Mouse (Mus musculus): ENCODE data around the gene Arhgap23. TPM values are rescaled to one million over a fixed set of nuclear protein-coding genes. Genes with fewer than 3 reads are reported as not detected.

Gene Arhgap23
- polyA plus RNA-seq, 2 experiments = 9.8 to 28.9 TPM

DNA sequence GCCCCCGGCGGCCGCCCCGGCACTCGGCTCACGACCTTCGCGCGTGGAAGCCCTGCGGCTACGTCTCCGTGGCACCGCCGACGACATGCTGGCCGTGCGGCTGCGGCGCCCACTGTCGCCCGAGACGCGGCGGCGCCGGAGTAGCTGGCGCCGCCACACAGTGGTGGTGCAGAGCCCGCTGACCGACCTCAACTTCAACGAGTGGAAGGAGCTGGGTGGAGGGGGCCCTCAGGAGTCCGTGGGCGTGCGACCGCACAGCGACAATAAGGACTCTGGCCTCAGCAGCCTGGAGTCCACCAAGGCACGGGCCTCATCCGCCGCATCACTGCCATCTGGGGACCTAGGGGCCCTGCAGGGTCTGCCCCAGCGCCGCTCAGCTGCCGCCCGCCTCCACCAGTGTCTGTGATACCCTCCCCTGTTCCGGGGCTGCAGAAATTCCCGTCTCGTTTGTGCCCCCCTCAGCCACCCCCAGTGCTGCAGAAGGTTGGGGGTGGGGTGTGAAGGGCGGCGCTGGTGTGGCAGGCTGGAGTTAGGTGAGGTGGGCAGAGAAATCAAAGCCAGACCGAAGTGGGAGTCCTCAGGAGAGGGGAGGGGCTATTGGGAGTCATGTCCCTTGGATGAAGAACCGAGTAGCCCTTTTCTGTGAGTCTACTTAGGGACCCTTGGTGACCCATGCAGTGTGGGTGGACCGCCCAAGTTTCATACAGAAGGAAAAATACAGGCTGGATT lies 85.6 kb downstream of the Arhgap23 start:
- ATAC-seq (ENCODE audit: low FRiP score, low read depth) = no peak
- Histone ChIP-seq H3K4me1 (ENCODE audit: control insufficient read depth, insufficient read depth, low read length) (peaks cover 11% of the 10 kb centered on the region), H3K9ac (ENCODE audit: low read depth, low read length, severe bottlenecking) (peak overlapping the region; percentile 28; the same call in 1 of the 2 replicates), H3K27ac (replicated peaks; ENCODE audit: low read depth, low read length) (no peak overlapping the region), H3K4me3 (replicated peaks; ENCODE audit: low read length) (peak overlapping the region; percentile 31), H3K27me3 (ENCODE audit: control insufficient read depth, insufficient read depth, low read length) (peaks cover 34% of the 10 kb centered on the region), H3K4me2 (replicated peaks; ENCODE audit: low read depth, low read length, severe bottlenecking) (peak overlapping the region; percentile 45), H3K36me3 (ENCODE audit: control insufficient read depth, insufficient read depth, low read length) (peaks cover 41% of the 10 kb centered on the region), H3K9me3 (ENCODE audit: control insufficient read depth, low read length) (no peaks in the 10 kb centered on the region)
- WGBS = 17% methylated on average over 36 of the region's 51 CpGs
- TF ChIP-seq POLR2A (IDR thresholded peaks at IDR 0.05; ENCODE audit: borderline replicate concordance, extremely low read depth, insufficient read depth, insufficient read length) = no peak
- DNase-seq (ENCODE audit: low spot score) = no peak

DNA sequence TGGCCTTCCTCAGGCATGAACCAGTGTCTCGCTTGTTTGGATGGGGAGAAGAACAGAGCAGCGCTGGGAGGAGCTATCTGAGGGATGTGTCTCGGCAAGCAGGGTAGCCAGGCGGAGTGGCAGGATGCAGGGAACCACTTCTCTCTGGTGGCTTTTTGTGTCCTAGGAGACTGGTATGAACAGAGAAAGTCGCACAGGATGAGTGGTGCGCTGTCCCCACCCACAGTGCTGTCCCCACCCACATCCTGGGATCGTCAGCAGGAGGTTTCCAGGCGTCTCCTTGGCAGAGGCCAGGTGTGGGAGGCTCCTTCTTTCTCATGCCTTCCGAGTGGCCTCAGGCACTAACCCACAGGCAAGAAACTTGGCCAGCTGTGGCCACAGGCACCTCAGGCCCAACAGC lies 87.0 kb downstream of the Arhgap23 start:
- Histone ChIP-seq H3K9ac (ENCODE audit: low read depth, low read length, severe bottlenecking) (no peak overlapping the region), H3K36me3 (ENCODE audit: control insufficient read depth, insufficient read depth, low read length) (peaks cover 29% of the 10 kb centered on the region), H3K4me2 (replicated peaks; ENCODE audit: low read depth, low read length, severe bottlenecking) (no peak overlapping the region), H3K4me3 (replicated peaks; ENCODE audit: low read length) (no peak overlapping the region), H3K9me3 (ENCODE audit: control insufficient read depth, low read length) (no peaks in the 10 kb centered on the region), H3K4me1 (ENCODE audit: control insufficient read depth, insufficient read depth, low read length) (peaks cover 11% of the 10 kb centered on the region), H3K27me3 (ENCODE audit: control insufficient read depth, insufficient read depth, low read length) (peaks cover 34% of the 10 kb centered on the region), H3K27ac (replicated peaks; ENCODE audit: low read depth, low read length) (no peak overlapping the region)
- no peak for TF ChIP-seq POLR2A (IDR thresholded peaks at IDR 0.05; ENCODE audit: borderline replicate concordance, extremely low read depth, insufficient read depth, insufficient read length)
- ATAC-seq (ENCODE audit: low FRiP score, low read depth) (no peak), DNase-seq (ENCODE audit: low spot score) (no peak)
- WGBS = 38% methylated on average over 9 of the region's 9 CpGs

DNA sequence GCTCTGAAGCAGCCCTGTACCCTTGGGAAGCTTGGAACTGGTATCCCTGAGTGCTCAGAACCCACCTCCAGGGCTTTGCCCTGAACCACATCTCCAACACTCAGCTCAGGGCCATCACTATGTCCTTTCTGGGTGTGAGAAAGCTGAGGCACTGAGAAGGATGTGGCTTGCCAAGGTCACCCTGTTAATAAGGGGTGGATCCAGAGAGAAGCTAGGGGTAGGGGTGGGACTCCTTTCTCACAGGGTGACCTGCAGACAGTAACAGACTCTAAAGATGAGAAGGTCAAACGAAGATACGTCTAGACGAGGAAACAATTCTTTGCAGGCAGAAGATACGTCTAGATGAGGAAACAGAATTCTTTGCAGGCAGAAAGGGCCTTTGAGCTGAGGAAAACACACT lies 87.5 kb downstream of the Arhgap23 start:
- Histone ChIP-seq H3K4me3 (replicated peaks; ENCODE audit: low read length) (no peak overlapping the region), H3K27ac (replicated peaks; ENCODE audit: low read depth, low read length) (no peak overlapping the region), H3K4me2 (replicated peaks; ENCODE audit: low read depth, low read length, severe bottlenecking) (no peak overlapping the region), H3K4me1 (ENCODE audit: control insufficient read depth, insufficient read depth, low read length) (peaks cover 11% of the 10 kb centered on the region), H3K9me3 (ENCODE audit: control insufficient read depth, low read length) (no peaks in the 10 kb centered on the region), H3K9ac (ENCODE audit: low read depth, low read length, severe bottlenecking) (no peak overlapping the region), H3K36me3 (ENCODE audit: control insufficient read depth, insufficient read depth, low read length) (peaks cover 25% of the 10 kb centered on the region), H3K27me3 (ENCODE audit: control insufficient read depth, insufficient read depth, low read length) (peaks cover 32% of the 10 kb centered on the region)
- ATAC-seq (ENCODE audit: low FRiP score, low read depth) (no peak), DNase-seq (ENCODE audit: low spot score) (no peak)
- WGBS = 80% methylated on average over 4 of the region's 4 CpGs
- TF ChIP-seq POLR2A (IDR thresholded peaks at IDR 0.05; ENCODE audit: borderline replicate concordance, extremely low read depth, insufficient read depth, insufficient read length) = no peak

DNA sequence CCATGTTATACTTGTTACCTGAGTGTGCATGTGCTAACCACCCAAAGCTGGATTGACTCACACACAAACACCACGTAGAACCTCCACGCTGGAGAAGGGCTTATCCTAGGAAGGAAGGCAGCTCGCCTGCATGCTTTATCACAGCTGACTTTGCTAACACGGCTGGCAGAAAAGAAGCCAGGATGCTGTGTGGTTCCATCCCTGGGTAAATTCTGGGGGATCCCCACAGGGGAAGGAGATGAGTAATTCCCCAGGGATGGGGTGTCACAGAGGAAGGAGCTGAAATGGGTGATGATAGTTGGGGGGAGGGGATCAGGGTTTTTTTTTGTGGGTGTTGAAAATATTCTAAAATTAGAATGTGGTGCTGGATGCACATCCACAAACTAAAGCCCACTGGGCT lies 90.5 kb downstream of the Arhgap23 start:
- Histone ChIP-seq H3K36me3 (ENCODE audit: control insufficient read depth, insufficient read depth, low read length) (peaks cover 8% of the 10 kb centered on the region), H3K27me3 (ENCODE audit: control insufficient read depth, insufficient read depth, low read length) (peaks cover 4% of the 10 kb centered on the region), H3K27ac (replicated peaks; ENCODE audit: low read depth, low read length) (no peak overlapping the region), H3K9me3 (ENCODE audit: control insufficient read depth, low read length) (no peaks in the 10 kb centered on the region), H3K9ac (ENCODE audit: low read depth, low read length, severe bottlenecking) (no peak overlapping the region), H3K4me1 (ENCODE audit: control insufficient read depth, insufficient read depth, low read length) (peaks cover 3% of the 10 kb centered on the region), H3K4me3 (replicated peaks; ENCODE audit: low read length) (no peak overlapping the region), H3K4me2 (replicated peaks; ENCODE audit: low read depth, low read length, severe bottlenecking) (no peak overlapping the region)
- 77% methylated on average over 4 of the region's 4 CpGs for WGBS
- ATAC-seq (ENCODE audit: low FRiP score, low read depth) (no peak), DNase-seq (ENCODE audit: low spot score) (no peak)
- no peak for TF ChIP-seq POLR2A (IDR thresholded peaks at IDR 0.05; ENCODE audit: borderline replicate concordance, extremely low read depth, insufficient read depth, insufficient read length)

- H3K9me3 ChIP-seq (ENCODE audit: control insufficient read depth, low read length) = no peaks in the 10 kb centered on the region
- no peaks in the 10 kb centered on the region for H3K4me1 ChIP-seq (ENCODE audit: control insufficient read depth, insufficient read depth, low read length)
- WGBS = 47% methylated on average over 8 of the region's 8 CpGs
- no peak overlapping the region for H3K27ac ChIP-seq (replicated peaks; ENCODE audit: low read depth, low read length)
- H3K4me3 ChIP-seq (replicated peaks; ENCODE audit: low read length) = no peak overlapping the region
- no peak overlapping the region for H3K9ac ChIP-seq (ENCODE audit: low read depth, low read length, severe bottlenecking)
- H3K36me3 ChIP-seq (ENCODE audit: control insufficient read depth, insufficient read depth, low read length) = peaks cover 5% of the 10 kb centered on the region
- no peak overlapping the region for H3K4me2 ChIP-seq (replicated peaks; ENCODE audit: low read depth, low read length, severe bottlenecking)
- TF ChIP-seq POLR2A (IDR thresholded peaks at IDR 0.05; ENCODE audit: borderline replicate concordance, extremely low read depth, insufficient read depth, insufficient read length) = no peak
- DNase-seq (ENCODE audit: low spot score) (no peak), ATAC-seq (ENCODE audit: low FRiP score, low read depth) (no peak)
- H3K27me3 ChIP-seq (ENCODE audit: control insufficient read depth, insufficient read depth, low read length) = no peaks in the 10 kb centered on the region
These were observed 91.0 kb downstream of the Arhgap23 start for GRCm38 (mm10) chr11:97506331-97506730.

Measured in limb, embryonic 14.5 days (tissue).